Mouse (Mus musculus) ES-E14 (cell line): ENCODE measurements at regions not wholly inside any gene's neighbourhood (a gene's known extent, or its start where the extent isn't known, plus 50 kb on each side); places are given as distances from the start of the nearest gene placed in this dataset.

ENCODE experiments used
- DNase-seq: peaks from one replicate; pipeline ENCODE4 v3.0.0-alpha.2; 2013; ENCODE audit warnings: low read depth, low spot score
- H3K27ac ChIP-seq: 2 replicates; pipeline ENCODE4 v1.5.1; 2012; ENCODE audit warnings: low read depth, mild to moderate bottlenecking, low read length, moderate library complexity, mixed read lengths; ENCODE audit not compliant: poor library complexity, insufficient read depth, severe bottlenecking
- H3K36me3 ChIP-seq: 2 replicates; pipeline ENCODE4 v1.6.1; 2012; ENCODE audit warnings: mild to moderate bottlenecking, low read length, moderate library complexity, mixed read lengths; ENCODE audit not compliant: control insufficient read depth, poor library complexity, insufficient read depth, severe bottlenecking
- H3K4me1 ChIP-seq, 2 experiments: fragments of 150-350 bp in 1 of 2; sonication (generic) in 1 of 2; 2 replicates each; pipeline ENCODE4 v1.6.1; 2012; ENCODE audit warnings: low read length in 2 of 2, mild to moderate bottlenecking in 1 of 2, mixed read lengths in 1 of 2; ENCODE audit not compliant: control insufficient read depth in 2 of 2, insufficient read depth in 2 of 2, poor library complexity in 1 of 2
- H3K4me3 ChIP-seq, 2 experiments: fragments of 150-350 bp in 1 of 2; sonication (generic) in 1 of 2; 2 replicates each; pipeline ENCODE4 v1.5.1; 2012; ENCODE audit warnings: low read length in 2 of 2, low read depth in 1 of 2, mild to moderate bottlenecking in 1 of 2, mixed read lengths in 1 of 2; ENCODE audit not compliant: insufficient read depth in 1 of 2, poor library complexity in 1 of 2, severe bottlenecking in 1 of 2
- H3K9ac ChIP-seq: 2 replicates; pipeline ENCODE4 v1.6.1; 2012; ENCODE audit warnings: low read depth, mild to moderate bottlenecking, low read length, mixed read lengths; ENCODE audit not compliant: poor library complexity, insufficient read depth, severe bottlenecking
- H3K9me3 ChIP-seq: fragments of 150-350 bp; sonication (generic); 2 replicates; pipeline ENCODE4 v1.6.1; 2012; ENCODE audit warnings: low read depth, mild to moderate bottlenecking, low read length; ENCODE audit not compliant: control insufficient read depth, insufficient read depth
- CHD2 ChIP-seq: IDR thresholded peaks from 2 replicates; pipeline ENCODE4 v1.6.1; 2014; ENCODE audit warnings: mild to moderate bottlenecking, low read depth, low read length, inconsistent platforms
- HCFC1 ChIP-seq: IDR thresholded peaks from 2 replicates; pipeline ENCODE4 v1.6.1; 2012; ENCODE audit warnings: low read length, inconsistent platforms, borderline replicate concordance; ENCODE audit not compliant: insufficient read depth
- MAFK ChIP-seq: IDR thresholded peaks from 2 replicates; pipeline ENCODE4 v1.6.1; 2014; ENCODE audit warnings: mild to moderate bottlenecking, low read depth, low read length, inconsistent platforms; ENCODE audit not compliant: insufficient read depth
- ZC3H11A ChIP-seq: IDR thresholded peaks from 2 replicates; pipeline ENCODE4 v1.6.1; 2012; ENCODE audit warnings: low read depth, mild to moderate bottlenecking, inconsistent platforms, low read length, borderline replicate concordance
- ZNF384 ChIP-seq: IDR thresholded peaks from 2 replicates; pipeline ENCODE4 v1.6.1; 2012; ENCODE audit warnings: low read depth, low read length, inconsistent platforms
- in situ Hi-C, 2 experiments: fragments of 600-800 bp; cut with MboI; formaldehyde crosslinking; loops; one replicate each; pipeline ENCODE4 v1.15.1; 2025; ENCODE audit warnings: low sequenced_read_pairs in 2 of 2, inconsistent platforms in 1 of 2; ENCODE audit not compliant: unreplicated experiment in 2 of 2

GRCm38 (mm10) chr1:165075301-165076082, 85.1 kb downstream of the Tbx19 start:
- in situ Hi-C loops, result no loop called here
- Histone ChIP-seq H3K9ac (no peak overlapping the region), H3K9me3 (no peaks in the 10 kb centered on the region), H3K4me3 (no peak overlapping the region), H3K4me1 (no peaks in the 10 kb centered on the region), H3K36me3 (no peaks in the 10 kb centered on the region), H3K27ac (no peak overlapping the region)
- TF ChIP-seq HCFC1, result no peak
- TF ChIP-seq MAFK, result no peak
- TF ChIP-seq ZC3H11A, result no peak
- TF ChIP-seq CHD2, result no peak
- TF ChIP-seq ZNF384, result no peak
- DNase-seq, result no peak

GRCm38 (mm10) chr1:165071831-165072491, 88.6 kb downstream of the Tbx19 start:
- in situ Hi-C loops, result no loop called here
- H3K27ac ChIP-seq, result no peak overlapping the region
- no peaks in the 10 kb centered on the region for H3K9me3 ChIP-seq
- DNase-seq, result no peak
- no peak overlapping the region for H3K9ac ChIP-seq
- H3K4me1 ChIP-seq, result no peaks in the 10 kb centered on the region
- no peak overlapping the region for H3K4me3 ChIP-seq
- TF ChIP-seq ZC3H11A, result no peak
- TF ChIP-seq CHD2, result no peak
- TF ChIP-seq MAFK, result no peak
- TF ChIP-seq HCFC1, result no peak
- no peak for TF ChIP-seq ZNF384
- H3K36me3 ChIP-seq, result no peaks in the 10 kb centered on the region

GRCm38 (mm10) chr1:165064981-165065380, 95.6 kb downstream of the Tbx19 start:
- Histone ChIP-seq H3K27ac (no peak overlapping the region), H3K9ac (no peak overlapping the region), H3K36me3 (no peaks in the 10 kb centered on the region), H3K4me1 (peaks cover 2% of the 10 kb centered on the region in 2 experiments; a peak in 1 of 4 replicates), H3K4me3 (no peak overlapping the region), H3K9me3 (no peaks in the 10 kb centered on the region)
- DNase-seq, result no peak
- in situ Hi-C loops, result no loop called here
- TF ChIP-seq ZC3H11A, result no peak
- no peak for TF ChIP-seq CHD2
- TF ChIP-seq HCFC1, result no peak
- TF ChIP-seq ZNF384, result no peak
- TF ChIP-seq MAFK, result no peak

- Histone ChIP-seq H3K27ac (no peak overlapping the region), H3K36me3 (no peaks in the 10 kb centered on the region), H3K4me3 (peak overlapping the region in 1 of 2 experiments; percentile 11; a peak in 1 of 4 replicates), H3K9me3 (no peaks in the 10 kb centered on the region), H3K4me1 (peaks cover 2% of the 10 kb centered on the region in 2 experiments; a peak in 1 of 4 replicates), H3K9ac (no peak overlapping the region)
- in situ Hi-C loops, result no loop called here
- no peak for TF ChIP-seq ZC3H11A
- no peak for TF ChIP-seq HCFC1
- no peak for TF ChIP-seq ZNF384
- TF ChIP-seq MAFK, result no peak
- no peak for TF ChIP-seq CHD2
- DNase-seq, result no peak
Measured at GRCm38 (mm10) chr1:165062813-165063492, 97.6 kb downstream of the Tbx19 start.
